Mouse (Mus musculus): ENCODE measurements around the gene Ddah1. TPM values are rescaled to one million over a fixed set of nuclear protein-coding genes. Genes with fewer than 3 reads are reported as not detected.

Gene Ddah1
- polyA plus RNA-seq, 1 experiment = not detected

- TF ChIP-seq GATA1 (IDR thresholded peaks at IDR 0.05; ENCODE audit: low read length) = no peak
Observed at GRCm38 (mm10) chr3:145894131-145894530, 135.7 kb downstream of the Ddah1 start.

- TF ChIP-seq GATA1 (IDR thresholded peaks at IDR 0.05; ENCODE audit: low read length) = no peak
Observed at GRCm38 (mm10) chr3:145897749-145898148, 139.3 kb downstream of the Ddah1 start.

GRCm38 (mm10) chr3:145899832-145900231 lies 141.4 kb downstream of the Ddah1 start:
- TF ChIP-seq GATA1 (IDR thresholded peaks at IDR 0.05; ENCODE audit: low read length) = no peak

- TF ChIP-seq GATA1 (IDR thresholded peaks at IDR 0.05; ENCODE audit: low read length) = no peak
Observed at GRCm38 (mm10) chr3:145903530-145903929, 145.1 kb downstream of the Ddah1 start.

- TF ChIP-seq GATA1 (IDR thresholded peaks at IDR 0.05; ENCODE audit: low read length) = no peak
Observed at GRCm38 (mm10) chr3:145904850-145905776, 146.6 kb downstream of the Ddah1 start.

GRCm38 (mm10) chr3:145906582-145906981 lies 148.1 kb downstream of the Ddah1 start:
- no peak for TF ChIP-seq GATA1 (IDR thresholded peaks at IDR 0.05; ENCODE audit: low read length)

- no peak for TF ChIP-seq GATA1 (IDR thresholded peaks at IDR 0.05; ENCODE audit: low read length)
Observed at GRCm38 (mm10) chr3:145912512-145912911, 154.0 kb downstream of the Ddah1 start.

GRCm38 (mm10) chr3:145913263-145913662 lies 154.8 kb downstream of the Ddah1 start:
- TF ChIP-seq GATA1 (IDR thresholded peaks at IDR 0.05; ENCODE audit: low read length) = no peak

- no peak for TF ChIP-seq GATA1 (IDR thresholded peaks at IDR 0.05; ENCODE audit: low read length)
Observed at GRCm38 (mm10) chr3:145916374-145916773, 157.9 kb downstream of the Ddah1 start.

- no peak for TF ChIP-seq GATA1 (IDR thresholded peaks at IDR 0.05; ENCODE audit: low read length)
Observed at GRCm38 (mm10) chr3:145916826-145917225, 158.4 kb downstream of the Ddah1 start.

- TF ChIP-seq GATA1 (IDR thresholded peaks at IDR 0.05; ENCODE audit: low read length) = no peak
Observed at GRCm38 (mm10) chr3:145922019-145922854, 163.8 kb downstream of the Ddah1 start, which contains the start of gene Bcl10. TSS of gene Bcl10 (plus strand) at chr3:145922804.

- TF ChIP-seq GATA1 (IDR thresholded peaks at IDR 0.05; ENCODE audit: low read length) = no peak
Observed at GRCm38 (mm10) chr3:145922971-145923370, 164.5 kb downstream of the Ddah1 start.

GRCm38 (mm10) chr3:145923874-145924577 lies 165.6 kb downstream of the Ddah1 start:
- TF ChIP-seq GATA1 (IDR thresholded peaks at IDR 0.05; ENCODE audit: low read length) = no peak

- TF ChIP-seq GATA1 (IDR thresholded peaks at IDR 0.05; ENCODE audit: low read length) = no peak
Observed at GRCm38 (mm10) chr3:145924649-145925337, 166.3 kb downstream of the Ddah1 start.

- TF ChIP-seq GATA1 (IDR thresholded peaks at IDR 0.05; ENCODE audit: low read length) = no peak
Observed at GRCm38 (mm10) chr3:145925506-145925905, 167.0 kb downstream of the Ddah1 start.

Measured in G1E-ER4 (cell line).